Mouse (Mus musculus) gastrocnemius, adult 18-20 months (tissue): ENCODE data around the gene Gm8914. TPM values are rescaled to one million over a fixed set of nuclear protein-coding genes. Genes with fewer than 3 reads are reported as not detected.
"Not testable (repeated sequence)": the region's sequence is repeated elsewhere in the genome, so short reads cannot be mapped to it uniquely, and the experiment has no call there.

Experiments used
- DNase-seq: peaks from one replicate; pipeline ENCODE4 v3.0.0; 2021; ENCODE audit warnings: low spot score
- long read RNA-seq, 2 experiments: library from polyadenylated mRNA; stranded (forward); transcript quantifications; one replicate each; pipeline ENCODE4 v2.0.0; 2021
- total RNA-seq, 2 experiments: library from RNA; stranded (reverse); gene quantifications; 2 replicates each; pipeline ENCODE4 v1.2.3; 2021

Gm8914 gene
- not detected for total RNA-seq
- long read RNA-seq, experiment 1 = 0 reads
- long read RNA-seq, experiment 2 = 0 reads

DNA sequence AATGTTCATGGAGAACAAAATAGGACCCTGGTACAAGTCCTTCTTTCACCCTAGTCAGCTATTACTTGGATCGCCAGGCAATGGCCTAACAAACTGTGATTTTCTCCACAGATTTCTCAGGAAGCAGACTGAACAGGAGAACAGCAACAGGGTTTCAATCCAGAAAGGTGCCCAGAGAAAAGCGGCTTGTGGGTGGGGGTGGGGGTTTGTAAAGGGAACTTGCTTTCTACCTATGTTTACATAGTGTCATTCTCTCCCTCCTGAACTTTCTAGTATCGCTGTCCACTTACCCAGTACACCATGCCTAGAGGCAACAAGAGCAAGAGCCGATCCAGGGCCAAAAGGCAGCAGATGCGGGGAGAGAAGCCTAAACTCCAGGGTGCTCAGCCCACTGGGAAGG lies at the start of gene Gm8914:
Gene Gm8914, plus strand, starts transcription at position 301 of the 400 bp plus-strand sequence.
- not testable (repeated sequence) for DNase-seq

Other genes starting within 250 kb of the Gm8914 start
- gene Mageb2, start 148.4 kb upstream of the Gm8914 start, total RNA-seq = not detected
- gene Gm5072, start 87.6 kb upstream of the Gm8914 start, total RNA-seq = not detected
- not detected for gene 1700084M14Rik, start 95.8 kb downstream of the Gm8914 start, total RNA-seq
- gene Gm14781, start 152.1 kb downstream of the Gm8914 start, total RNA-seq = not detected